Mouse (Mus musculus): ENCODE measurements around the gene Slc25a39. TPM values are rescaled to one million over a fixed set of nuclear protein-coding genes. Genes with fewer than 3 reads are reported as not detected.

Slc25a39 gene
- total RNA-seq, 2 experiments from 2014 or later, result 290 to 461 TPM

DNA sequence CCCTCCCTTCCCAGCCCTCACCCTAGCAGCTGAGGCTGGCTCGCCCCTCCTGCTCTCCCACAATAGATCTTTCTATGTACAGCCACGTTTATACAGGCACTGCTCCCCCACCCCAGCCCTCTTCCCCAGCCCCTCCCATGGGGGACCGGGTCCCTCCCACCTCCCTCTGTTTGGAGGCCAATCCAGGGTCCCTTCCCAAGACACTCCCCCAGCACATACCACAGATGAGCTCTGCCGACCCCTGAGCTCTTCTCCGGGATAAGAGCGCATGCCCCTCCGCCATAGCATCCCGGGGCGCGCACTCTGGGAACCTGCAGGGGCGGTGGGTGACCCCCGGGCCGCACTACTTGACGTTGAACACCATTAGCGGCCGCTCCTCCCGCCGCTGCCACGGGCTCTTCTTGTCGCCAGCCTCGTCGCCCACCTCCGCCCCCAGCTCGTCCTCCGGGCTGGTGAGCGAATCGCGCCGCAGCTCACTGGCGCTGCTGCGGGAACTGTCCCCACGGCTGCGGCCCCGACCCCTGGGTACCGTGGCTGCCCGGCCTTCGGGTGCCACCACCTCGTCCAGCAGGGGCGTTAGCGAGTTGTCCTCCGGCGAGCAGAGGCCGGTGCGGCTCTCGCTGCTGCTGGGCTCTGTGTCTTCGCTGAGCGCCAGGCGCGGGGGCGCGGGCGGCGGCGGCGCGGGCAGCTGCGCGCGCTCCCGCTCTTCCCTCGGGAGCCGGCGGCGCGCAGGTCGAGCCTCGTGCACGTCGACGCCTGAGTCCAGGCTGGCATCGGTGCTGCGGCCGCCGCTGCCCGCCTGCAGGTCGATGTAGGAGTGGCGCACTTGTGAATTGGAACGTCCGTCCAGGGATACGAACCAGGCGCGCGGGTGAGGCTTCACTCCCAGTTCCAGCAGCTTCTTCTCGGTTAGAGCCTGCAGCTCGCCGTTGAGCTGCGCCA, 29.6 kb upstream of the Slc25a39 start:
- ATAC-seq (replicated peaks; ENCODE audit: low FRiP score, poor library complexity, severe bottlenecking), result no peak

DNA sequence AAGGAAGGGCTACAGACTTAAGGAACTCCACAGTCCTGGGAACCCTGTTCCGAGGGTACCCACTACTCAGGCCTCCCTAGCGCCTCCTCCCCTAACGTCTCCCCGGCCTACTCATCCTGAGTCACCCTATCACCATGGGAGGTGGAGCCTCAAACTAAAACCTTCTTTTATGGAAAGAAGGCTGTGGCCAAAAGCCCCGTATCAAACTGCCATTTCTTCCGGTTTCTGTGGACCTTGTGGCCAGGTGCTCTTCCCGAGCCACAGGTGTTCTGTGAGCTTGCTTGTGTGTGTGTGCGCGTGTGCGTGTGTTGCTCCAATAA, 28.7 kb upstream of the Slc25a39 start:
- ATAC-seq (replicated peaks; ENCODE audit: low FRiP score, poor library complexity, severe bottlenecking), result no peak

- ATAC-seq (replicated peaks; ENCODE audit: low FRiP score, poor library complexity, severe bottlenecking), result no peak
Measured at GRCm38 (mm10) chr11:102435754-102436470, 28.2 kb upstream of the Slc25a39 start.

- no peak for ATAC-seq (replicated peaks; ENCODE audit: low FRiP score, poor library complexity, severe bottlenecking)
Measured at GRCm38 (mm10) chr11:102434816-102435705, 27.3 kb upstream of the Slc25a39 start.

DNA sequence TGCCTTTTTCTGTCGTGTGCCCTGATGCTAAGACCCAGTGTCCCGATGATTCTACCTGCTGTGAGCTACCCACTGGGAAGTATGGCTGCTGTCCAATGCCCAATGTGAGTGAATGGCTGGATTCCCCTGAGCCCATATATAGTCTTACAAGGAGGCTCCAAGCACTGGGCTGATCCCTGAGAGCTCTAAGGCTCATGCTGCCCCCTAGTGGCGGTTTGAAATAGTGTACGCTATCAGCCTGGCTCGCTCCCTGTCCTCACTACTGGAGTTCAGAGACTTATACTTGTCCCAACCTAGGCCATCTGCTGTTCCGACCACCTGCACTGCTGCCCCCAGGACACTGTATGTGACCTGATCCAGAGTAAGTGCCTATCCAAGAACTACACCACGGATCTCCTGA, 26.7 kb upstream of the Slc25a39 start:
- ATAC-seq (replicated peaks; ENCODE audit: low FRiP score, poor library complexity, severe bottlenecking), result peak; percentile 64

- ATAC-seq (replicated peaks; ENCODE audit: low FRiP score, poor library complexity, severe bottlenecking), result no peak
Measured at GRCm38 (mm10) chr11:102433866-102434265, 26.1 kb upstream of the Slc25a39 start.

DNA sequence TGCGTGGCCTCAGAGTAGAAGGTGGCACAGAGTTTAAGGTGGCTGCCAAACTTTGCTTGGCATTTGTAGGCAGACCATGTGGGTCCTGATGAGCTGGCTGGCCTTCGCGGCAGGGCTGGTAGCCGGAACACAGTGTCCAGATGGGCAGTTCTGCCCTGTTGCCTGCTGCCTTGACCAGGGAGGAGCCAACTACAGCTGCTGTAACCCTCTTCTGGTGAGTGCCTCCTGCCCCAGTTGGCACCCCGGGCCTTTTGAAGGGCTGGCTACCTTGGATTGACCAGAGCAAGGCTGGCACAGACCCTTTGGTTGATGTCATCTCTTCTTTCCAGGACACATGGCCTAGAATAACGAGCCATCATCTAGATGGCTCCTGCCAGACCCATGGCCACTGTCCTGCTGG, 25.1 kb upstream of the Slc25a39 start:
- ATAC-seq (replicated peaks; ENCODE audit: low FRiP score, poor library complexity, severe bottlenecking), result no peak

DNA sequence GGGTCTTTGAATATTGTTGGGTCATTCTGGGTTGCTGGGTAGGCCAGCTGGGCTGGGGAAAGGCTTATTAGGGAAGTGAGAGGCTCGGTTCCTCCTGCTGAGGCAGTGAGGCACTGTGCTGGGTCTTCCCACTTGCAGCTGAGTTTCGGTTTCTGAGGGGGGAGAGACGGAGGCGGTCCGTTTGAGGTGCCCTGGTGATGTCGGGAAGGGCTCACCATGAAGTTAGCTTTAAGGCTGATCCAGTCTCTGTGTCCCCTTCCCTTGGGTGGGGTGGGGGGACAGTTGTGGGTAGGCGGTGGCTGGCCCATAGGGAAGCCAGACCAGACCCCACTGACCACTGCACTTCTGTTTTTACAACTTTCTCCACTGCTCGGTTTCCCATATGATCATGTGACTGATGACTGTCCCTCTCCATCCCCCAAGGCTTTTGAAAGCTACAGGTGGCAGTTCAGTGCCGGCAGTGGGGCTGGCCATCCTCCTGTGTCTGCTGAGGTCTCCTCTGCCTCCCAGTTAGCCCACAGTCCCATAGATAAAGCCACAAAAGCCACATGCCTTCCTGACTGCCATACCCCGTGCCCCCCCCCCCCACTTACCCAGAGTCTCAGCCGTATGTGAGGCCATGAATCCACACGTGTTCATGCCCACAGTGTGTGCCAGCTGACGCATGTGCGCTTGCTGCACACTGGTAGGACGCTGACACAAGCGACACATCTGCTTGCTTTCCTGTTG, 24.5 kb upstream of the Slc25a39 start:
- ATAC-seq (replicated peaks; ENCODE audit: low FRiP score, poor library complexity, severe bottlenecking), result no peak

DNA sequence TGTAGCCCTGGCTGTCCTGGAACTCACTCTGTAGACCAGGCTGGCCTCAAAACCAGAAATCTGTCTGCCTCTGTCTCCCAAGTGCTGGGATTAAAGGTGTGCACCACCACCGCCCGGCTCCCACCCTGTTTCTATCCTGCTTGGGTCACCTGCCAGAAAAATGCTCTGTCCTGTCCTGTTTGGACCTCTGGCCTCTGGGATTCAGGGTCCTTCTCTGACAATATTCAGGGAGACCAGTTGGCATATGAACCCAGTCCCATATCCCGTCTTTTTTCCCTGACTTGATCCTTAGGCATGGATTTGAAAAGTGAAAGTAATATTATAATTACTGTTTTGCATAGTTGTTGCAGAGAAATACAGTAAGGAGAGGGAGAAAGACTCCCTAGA, 24.0 kb upstream of the Slc25a39 start:
- no peak for ATAC-seq (replicated peaks; ENCODE audit: low FRiP score, poor library complexity, severe bottlenecking)

GRCm38 (mm10) chr11:102431018-102431645, 23.4 kb upstream of the Slc25a39 start:
- ATAC-seq (replicated peaks; ENCODE audit: low FRiP score, poor library complexity, severe bottlenecking), result peak; percentile 58

DNA sequence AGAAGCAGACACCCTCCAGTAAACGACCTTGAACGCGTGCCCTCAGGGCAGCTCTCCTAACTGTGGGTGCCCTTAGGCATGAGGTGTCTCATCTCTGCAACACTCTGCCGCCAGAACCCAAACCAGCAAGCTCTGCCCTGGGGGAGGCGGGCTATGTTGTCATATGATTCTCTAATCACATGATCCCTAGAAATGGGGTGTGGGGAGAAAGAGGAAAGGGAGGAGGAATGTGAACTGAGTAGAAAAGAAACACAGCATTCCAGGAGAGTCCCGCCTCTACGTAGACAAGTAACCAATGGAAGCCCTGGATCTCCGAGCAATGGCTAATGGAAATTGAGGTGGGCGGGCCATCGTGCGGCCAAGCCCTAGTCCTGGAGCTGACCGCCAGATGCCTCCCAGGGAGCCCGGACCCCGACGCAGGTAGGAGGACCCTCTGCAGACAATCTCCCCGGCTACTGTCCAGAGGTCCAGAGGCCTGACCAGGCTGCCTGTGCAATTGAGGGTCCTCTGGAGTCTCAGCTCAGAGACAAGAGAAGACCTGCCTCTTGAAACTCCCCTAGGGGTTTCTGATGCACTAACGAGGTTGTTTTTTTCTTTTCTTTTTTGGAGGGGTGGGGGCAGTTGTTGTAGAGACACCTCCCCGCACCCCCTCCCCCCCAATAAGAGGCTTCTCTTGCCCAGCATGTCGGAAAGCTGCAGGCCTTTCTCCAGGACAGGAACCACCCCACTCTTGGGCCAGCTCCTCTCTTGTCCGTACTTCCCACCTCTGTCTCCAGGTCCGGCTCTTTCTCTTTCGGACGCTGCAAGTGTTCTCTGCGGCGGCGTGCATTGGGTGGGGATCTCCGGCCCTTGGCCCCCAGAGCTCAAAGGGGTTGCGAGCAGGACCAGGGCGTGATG, 22.6 kb upstream of the Slc25a39 start, which contains the start of gene Grn:
Gene Grn (plus strand): TSS at position 195 of the 897 bp plus-strand sequence.
- peak; percentile 87 for ATAC-seq (replicated peaks; ENCODE audit: low FRiP score, poor library complexity, severe bottlenecking)

DNA sequence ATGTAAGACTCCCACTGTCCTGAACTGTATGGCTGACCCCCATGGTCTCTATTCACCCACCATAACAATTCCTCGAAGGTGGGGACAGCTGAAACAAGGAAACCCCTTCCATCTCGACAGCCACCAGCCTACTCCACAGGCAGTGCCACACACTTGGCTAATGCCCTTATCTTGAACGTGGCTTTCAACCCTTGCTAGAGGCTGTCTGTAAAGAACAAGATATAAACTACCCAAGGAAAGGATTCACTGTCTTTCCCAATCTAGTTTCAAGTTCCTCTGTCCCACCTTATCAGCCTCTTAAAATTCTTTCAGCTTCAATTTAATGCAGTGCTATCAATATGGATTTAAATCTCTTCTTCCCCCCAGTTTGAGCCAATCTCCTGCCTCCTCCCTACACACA, 21.8 kb upstream of the Slc25a39 start:
- no peak for ATAC-seq (replicated peaks; ENCODE audit: low FRiP score, poor library complexity, severe bottlenecking)

- no peak for ATAC-seq (replicated peaks; ENCODE audit: low FRiP score, poor library complexity, severe bottlenecking)
Measured at GRCm38 (mm10) chr11:102428981-102429540, 21.3 kb upstream of the Slc25a39 start.

GRCm38 (mm10) chr11:102425555-102426316, 18.0 kb upstream of the Slc25a39 start:
- ATAC-seq (replicated peaks; ENCODE audit: low FRiP score, poor library complexity, severe bottlenecking), result no peak

DNA sequence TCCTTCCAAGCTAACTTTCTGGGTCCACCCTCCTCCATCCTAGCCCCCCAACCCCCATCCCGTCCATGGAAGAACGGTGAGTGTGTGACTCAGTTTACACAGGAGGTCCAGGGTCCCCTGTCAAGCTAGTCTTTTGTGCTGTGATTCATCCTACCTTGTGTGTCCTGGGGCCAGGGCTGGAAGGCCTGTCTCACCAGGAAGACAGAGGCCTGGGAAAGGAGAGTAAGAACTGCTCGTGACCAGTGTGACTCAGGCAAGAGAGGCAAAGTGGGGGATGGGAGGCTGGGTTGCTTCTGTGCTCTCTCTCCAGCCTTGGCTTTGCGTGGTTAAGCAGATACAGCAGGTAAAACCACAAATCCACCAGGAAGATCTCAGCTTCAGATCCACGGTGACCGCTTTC, 16.9 kb upstream of the Slc25a39 start:
- 0 out of 2 replicates have a peak, but pooled peaks have one; percentile 37 for ATAC-seq (replicated peaks; ENCODE audit: low FRiP score, poor library complexity, severe bottlenecking)

GRCm38 (mm10) chr11:102421559-102421958, 13.8 kb upstream of the Slc25a39 start:
- no peak for ATAC-seq (replicated peaks; ENCODE audit: low FRiP score, poor library complexity, severe bottlenecking)

GRCm38 (mm10) chr11:102418887-102419286, 11.1 kb upstream of the Slc25a39 start:
- no peak for ATAC-seq (replicated peaks; ENCODE audit: low FRiP score, poor library complexity, severe bottlenecking)
